Mouse (Mus musculus): ENCODE measurements at regions not wholly inside any gene's neighbourhood (a gene's known extent, or its start where the extent isn't known, plus 50 kb on each side); places are given as distances from the start of the nearest gene placed in this dataset.

GRCm38 (mm10) chr11:112204561-112204960 lies 577.5 kb upstream of the Sox9 start:
- Histone ChIP-seq H3K4me2 (ENCODE audit: low read depth, low read length) (no peak overlapping the region), H3K9ac (replicated peaks) (no peak overlapping the region), H3K36me3 (replicated peaks; ENCODE audit: insufficient read depth, low read length) (no peaks in the 10 kb centered on the region), H3K9me3 (ENCODE audit: low read length) (no peaks in the 10 kb centered on the region), H3K4me1 (ENCODE audit: insufficient read depth) (no peaks in the 10 kb centered on the region), H3K27ac (ENCODE audit: low read depth) (no peak overlapping the region), H3K27me3 (ENCODE audit: insufficient read depth, low read length) (no peaks in the 10 kb centered on the region), H3K4me3 (ENCODE audit: low read depth, low read length) (no peak overlapping the region)
- ATAC-seq (no peak), DNase-seq (no peak)
- TF ChIP-seq EP300 (IDR thresholded peaks at IDR 0.05; ENCODE audit: low read depth) (no peak), CTCF (IDR thresholded peaks at IDR 0.05; ENCODE audit: low read depth) (no peak)
- 55% methylated on average over 2 of the region's 2 CpGs for WGBS (ENCODE audit: insufficient replicate concordance)

GRCm38 (mm10) chr11:112209414-112209813 lies 572.6 kb upstream of the Sox9 start:
- no peaks in the 10 kb centered on the region for H3K27me3 ChIP-seq (ENCODE audit: insufficient read depth, low read length)

GRCm38 (mm10) chr11:112219046-112219720 lies 562.8 kb upstream of the Sox9 start:
- Histone ChIP-seq H3K27me3 (ENCODE audit: insufficient read depth, low read length) (no peaks in the 10 kb centered on the region), H3K4me1 (ENCODE audit: insufficient read depth) (0 out of 2 replicates have a peak, but pooled peaks cover 2% of the 10 kb centered on the region), H3K27ac (ENCODE audit: low read depth) (no peak overlapping the region), H3K9ac (replicated peaks) (no peak overlapping the region), H3K36me3 (replicated peaks; ENCODE audit: insufficient read depth, low read length) (no peaks in the 10 kb centered on the region), H3K9me3 (ENCODE audit: low read length) (no peaks in the 10 kb centered on the region), H3K4me3 (ENCODE audit: low read depth, low read length) (no peak overlapping the region), H3K4me2 (ENCODE audit: low read depth, low read length) (no peak overlapping the region)
- WGBS (ENCODE audit: insufficient replicate concordance): 71% methylated on average over 5 of the region's 5 CpGs
- TF ChIP-seq CTCF (IDR thresholded peaks at IDR 0.05; ENCODE audit: low read depth) (no peak), EP300 (IDR thresholded peaks at IDR 0.05; ENCODE audit: low read depth) (no peak)
- no peak for ATAC-seq
- DNase-seq: no peak

More at GRCm38 (mm10) chr11:112209414-112209813, 572.6 kb upstream of the Sox9 start:
- DNase-seq (peak; percentile 27), ATAC-seq (no peak)
- Histone ChIP-seq H3K4me1 (ENCODE audit: insufficient read depth) (no peaks in the 10 kb centered on the region), H3K9ac (replicated peaks) (no peak overlapping the region), H3K4me2 (ENCODE audit: low read depth, low read length) (no peak overlapping the region), H3K36me3 (replicated peaks; ENCODE audit: insufficient read depth, low read length) (no peaks in the 10 kb centered on the region), H3K4me3 (ENCODE audit: low read depth, low read length) (no peak overlapping the region), H3K9me3 (ENCODE audit: low read length) (no peaks in the 10 kb centered on the region), H3K27ac (ENCODE audit: low read depth) (no peak overlapping the region)
- WGBS (ENCODE audit: insufficient replicate concordance): 28% methylated on average over 4 of the region's 4 CpGs
- TF ChIP-seq CTCF (IDR thresholded peaks at IDR 0.05; ENCODE audit: low read depth): peak; percentile 64
- no peak for TF ChIP-seq EP300 (IDR thresholded peaks at IDR 0.05; ENCODE audit: low read depth)

- Histone ChIP-seq H3K27ac (ENCODE audit: low read depth) (no peak overlapping the region), H3K27me3 (ENCODE audit: insufficient read depth, low read length) (no peaks in the 10 kb centered on the region), H3K9me3 (ENCODE audit: low read length) (no peaks in the 10 kb centered on the region), H3K4me2 (ENCODE audit: low read depth, low read length) (no peak overlapping the region), H3K4me3 (ENCODE audit: low read depth, low read length) (no peak overlapping the region), H3K36me3 (replicated peaks; ENCODE audit: insufficient read depth, low read length) (no peaks in the 10 kb centered on the region), H3K9ac (replicated peaks) (no peak overlapping the region), H3K4me1 (ENCODE audit: insufficient read depth) (no peaks in the 10 kb centered on the region)
- 67% methylated on average over 7 of the region's 7 CpGs for WGBS (ENCODE audit: insufficient replicate concordance)
- DNase-seq (no peak), ATAC-seq (no peak)
- no peak for TF ChIP-seq EP300 (IDR thresholded peaks at IDR 0.05; ENCODE audit: low read depth)
- no peak for TF ChIP-seq CTCF (IDR thresholded peaks at IDR 0.05; ENCODE audit: low read depth)
Observed at GRCm38 (mm10) chr11:112234492-112235116, 547.4 kb upstream of the Sox9 start.

GRCm38 (mm10) chr11:112238960-112239884 lies 542.8 kb upstream of the Sox9 start:
- Histone ChIP-seq H3K4me3 (ENCODE audit: low read depth, low read length) (no peak overlapping the region), H3K27me3 (ENCODE audit: insufficient read depth, low read length) (no peaks in the 10 kb centered on the region), H3K36me3 (replicated peaks; ENCODE audit: insufficient read depth, low read length) (no peaks in the 10 kb centered on the region), H3K27ac (ENCODE audit: low read depth) (no peak overlapping the region), H3K9me3 (ENCODE audit: low read length) (no peaks in the 10 kb centered on the region), H3K4me1 (ENCODE audit: insufficient read depth) (no peaks in the 10 kb centered on the region), H3K4me2 (ENCODE audit: low read depth, low read length) (no peak overlapping the region), H3K9ac (replicated peaks) (no peak overlapping the region)
- TF ChIP-seq CTCF (IDR thresholded peaks at IDR 0.05; ENCODE audit: low read depth) (no peak), EP300 (IDR thresholded peaks at IDR 0.05; ENCODE audit: low read depth) (no peak)
- WGBS (ENCODE audit: insufficient replicate concordance): 62% methylated on average over 19 of the region's 19 CpGs
- no peak for DNase-seq
- no peak for ATAC-seq

GRCm38 (mm10) chr11:112252548-112252947 lies 529.5 kb upstream of the Sox9 start:
- no peak for DNase-seq
- WGBS (ENCODE audit: insufficient replicate concordance): 85% methylated on average over 1 of the region's 1 CpGs
- Histone ChIP-seq H3K36me3 (replicated peaks; ENCODE audit: insufficient read depth, low read length) (no peaks in the 10 kb centered on the region), H3K9me3 (ENCODE audit: low read length) (no peaks in the 10 kb centered on the region), H3K4me3 (ENCODE audit: low read depth, low read length) (no peak overlapping the region), H3K27ac (ENCODE audit: low read depth) (no peak overlapping the region), H3K4me1 (ENCODE audit: insufficient read depth) (no peaks in the 10 kb centered on the region), H3K4me2 (ENCODE audit: low read depth, low read length) (no peak overlapping the region), H3K9ac (replicated peaks) (no peak overlapping the region), H3K27me3 (ENCODE audit: insufficient read depth, low read length) (no peaks in the 10 kb centered on the region)
- TF ChIP-seq EP300 (IDR thresholded peaks at IDR 0.05; ENCODE audit: low read depth): no peak
- TF ChIP-seq CTCF (IDR thresholded peaks at IDR 0.05; ENCODE audit: low read depth): no peak
- ATAC-seq: no peak
